Mouse (Mus musculus) B cell, adult 67 days (primary cell): ENCODE measurements around the gene Dnajc22. TPM values are rescaled to one million over a fixed set of nuclear protein-coding genes. Genes with fewer than 3 reads are reported as not detected.

ENCODE experiments used
- total RNA-seq, 2 experiments: library from RNA; stranded (reverse); gene quantifications; 4 replicates each; pipeline ENCODE4 v1.2.4; 2023

Dnajc22 gene
- total RNA-seq = not detected

GRCm38 (mm10) chr15:99092870-99093269 is at the start of gene Dnajc22:
Gene Dnajc22, plus strand, starts transcription at chr15:99093170.

DNA sequence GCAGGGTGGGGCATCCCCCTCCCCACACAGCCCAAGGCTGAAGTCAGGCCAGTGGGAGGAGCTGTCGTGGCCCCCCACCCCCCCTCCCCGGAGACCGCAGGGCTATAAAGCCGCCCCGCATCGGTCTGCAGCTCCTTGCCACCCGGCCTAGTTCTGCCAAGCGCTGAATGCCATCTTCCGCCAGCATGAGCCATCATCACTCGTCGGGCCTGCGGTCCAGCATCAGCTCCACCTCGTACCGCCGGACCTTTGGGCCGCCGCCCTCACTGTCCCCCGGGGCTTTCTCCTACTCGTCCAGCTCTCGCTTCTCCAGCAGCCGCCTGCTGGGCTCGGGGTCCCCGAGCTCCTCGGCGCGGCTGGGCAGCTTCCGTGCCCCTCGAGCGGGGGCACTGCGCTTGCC is 37.9 kb upstream of the Dnajc22 start, which contains the start of gene Prph:
Gene Prph (plus strand): TSS at position 135 of the 400 bp plus-strand sequence.

DNA sequence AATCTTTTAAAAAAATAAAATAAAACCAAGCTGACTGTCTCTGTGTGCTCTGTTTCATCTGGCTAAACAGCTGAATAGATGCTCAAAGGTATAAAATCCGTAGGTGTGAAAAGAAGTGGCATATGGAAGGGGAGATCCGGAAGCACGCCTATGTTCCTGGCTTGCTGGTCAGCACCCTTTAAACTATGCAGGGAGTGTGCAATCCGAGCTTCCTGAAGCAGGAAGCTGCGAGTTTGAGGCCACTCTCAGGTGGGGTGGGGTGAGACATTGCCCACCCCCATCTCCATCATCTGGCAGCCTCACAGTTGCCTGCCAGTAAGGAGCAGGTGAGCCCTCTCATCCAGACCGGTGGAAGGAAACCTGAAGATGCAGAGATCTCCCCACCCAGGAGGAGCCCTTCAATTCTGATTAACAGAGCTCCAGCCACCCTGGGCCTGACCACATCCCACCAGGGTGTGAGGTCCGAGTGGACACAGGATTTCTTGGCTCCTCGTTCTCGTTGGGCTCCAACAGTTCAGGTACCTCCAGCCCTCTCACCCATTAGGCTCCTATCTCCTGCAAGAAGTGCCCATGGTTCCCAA is 18.9 kb upstream of the Dnajc22 start, which contains the start of gene Troap:
Gene Troap (plus strand): TSS at position 557 of the 581 bp plus-strand sequence.

GRCm38 (mm10) chr15:99087253-99088075 is 5.5 kb upstream of the Dnajc22 start, which contains the start of gene C1ql4:
Gene C1ql4, minus strand, starts transcription at chr15:99087817.

GRCm38 (mm10) chr15:99125711-99126080 is 32.7 kb downstream of the Dnajc22 start, which contains the start of gene Spats2:
Gene Spats2, plus strand, starts transcription at chr15:99125916.

Other genes with a start within 250 kb of the Dnajc22 start
- gene Kmt2d, start 222.0 kb upstream of the Dnajc22 start, total RNA-seq = 100 to 1,000 TPM; 192 to 206 TPM
- 10 to 100 TPM; 19.5 to 22.6 TPM for gene Rhebl1, start 198.6 kb upstream of the Dnajc22 start, total RNA-seq
- gene Dhh, start 194.6 kb upstream of the Dnajc22 start, total RNA-seq = under 1 TPM in 1 of 2 experiments, not detected in 1; 0.65 TPM
- gene Lmbr1l, start 174.9 kb upstream of the Dnajc22 start, total RNA-seq = 100 to 1,000 TPM; 266 to 275 TPM
- gene Tuba1b, start 158.6 kb upstream of the Dnajc22 start, total RNA-seq = 100 to 1,000 TPM; 145 to 154 TPM
- not detected for gene Gm49450, start 139.6 kb upstream of the Dnajc22 start, total RNA-seq
- 100 to 1,000 TPM in 1 of 2 experiments, 10 to 100 TPM in 1; 83.7 to 117 TPM for gene Tuba1a, start 139.5 kb upstream of the Dnajc22 start, total RNA-seq
- 10 to 100 TPM; 53.7 to 71.4 TPM for gene Tuba1c, start 63.3 kb upstream of the Dnajc22 start, total RNA-seq
- gene Prph, start 38.0 kb upstream of the Dnajc22 start, total RNA-seq = not detected
- gene Troap, start 18.6 kb upstream of the Dnajc22 start, total RNA-seq = under 1 TPM; 0.23 to 0.42 TPM
- not detected for gene C1ql4, start 5.4 kb upstream of the Dnajc22 start, total RNA-seq
- not detected for gene Spats2, start 32.7 kb downstream of the Dnajc22 start, total RNA-seq
- gene Kcnh3, start 131.7 kb downstream of the Dnajc22 start, total RNA-seq = 1 to 10 TPM; 2.4 to 4.1 TPM
- gene Mcrs1, start 158.8 kb downstream of the Dnajc22 start, total RNA-seq = 100 to 1,000 TPM; 103 to 112 TPM
- 10 to 100 TPM; 21.3 to 29.8 TPM for gene Prpf40b, start 201.9 kb downstream of the Dnajc22 start, total RNA-seq
- not detected for gene Fam186b, start 202.7 kb downstream of the Dnajc22 start, total RNA-seq